22 mouse cellular contexts compared by ENCODE assay signal in the genomic region with DNA sequence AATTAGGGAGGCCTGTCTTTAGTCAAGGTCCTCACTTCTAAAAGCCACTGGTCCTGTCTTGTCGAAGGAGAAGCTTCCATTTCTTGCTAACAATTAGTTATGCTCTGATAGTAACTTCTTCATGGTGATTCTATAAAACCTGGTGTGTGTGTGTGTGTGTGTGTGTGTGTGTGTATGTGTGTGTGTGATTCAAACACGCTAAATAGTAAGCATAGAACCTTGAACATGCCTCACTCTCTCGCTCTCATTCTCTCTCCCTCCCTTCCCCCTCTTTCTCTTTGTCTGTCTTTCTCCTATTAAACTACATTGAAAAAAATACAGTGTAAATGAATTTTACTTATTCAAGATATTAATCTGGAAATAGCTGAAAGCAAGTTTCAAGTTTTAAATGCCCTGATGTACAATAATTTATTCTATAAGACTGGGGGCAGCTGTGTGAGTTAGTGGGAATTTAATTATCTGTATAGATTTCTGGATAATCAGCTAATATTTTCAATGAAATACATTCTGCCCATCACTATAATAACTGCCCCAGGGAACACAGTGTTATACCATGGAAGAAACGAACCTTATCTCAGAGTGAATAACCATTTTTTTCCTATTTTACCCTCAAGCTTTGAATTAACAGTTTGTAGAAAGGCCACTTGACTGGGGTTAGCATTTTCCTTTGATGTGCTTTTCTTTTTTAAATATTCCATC.
DNase-seq lines count a peak whose midpoint lies in the region; ATAC-seq and TF ChIP-seq lines count a peak whose summit lies in the region.
"Had no signal": no experiment of that assay in that cellular context is flagged by ENCODE, and none has a peak within 500 bp of the region (broad histone marks: within the 10 kb centered on the region; RNA-seq: fewer than 3 reads in every experiment).

No protein-coding gene starts in this region.

- DNase-seq in midbrain, postnatal 0 days (ENCODE audit: low spot score), result no peak
- DNase-seq in layer of hippocampus, adult 2 months (ENCODE audit: low spot score in 2 of 2), result no peak
- DNase-seq: adrenal gland, postnatal 10 days; adrenal gland, postnatal 36 days; B cell, adult 2 months; cerebellum, adult 18-20 months; cerebellum, adult 9-10 months; cerebellum, postnatal 14 days; gastrocnemius, postnatal 10 days; heart, adult 11 months had no signal

- no peak overlapping the region for H3K4me2 ChIP-seq in hindbrain, embryonic 12.5 days (replicated peaks)
- H3K4me2 ChIP-seq in hindbrain, embryonic 16.5 days (ENCODE audit: low read length), result no peak overlapping the region
- H3K4me2 ChIP-seq in midbrain, embryonic 13.5 days (replicated peaks), result no peak overlapping the region
- H3K4me2 ChIP-seq in midbrain, postnatal 0 days (ENCODE audit: low read depth, low read length, poor library complexity, severe bottlenecking), result no peak overlapping the region
- no peak overlapping the region for H3K4me2 ChIP-seq in midbrain, embryonic 15.5 days
- H3K4me2 ChIP-seq: forebrain, embryonic 13.5 days; heart, embryonic 11.5 days; intestine, embryonic 15.5 days had no signal

- peak; percentile 64 for ATAC-seq in hindbrain, embryonic 12.5 days (ENCODE audit: low FRiP score)
- ATAC-seq in hindbrain, embryonic 16.5 days, result no peak
- no peak for ATAC-seq in midbrain, embryonic 13.5 days
- ATAC-seq in midbrain, postnatal 0 days (ENCODE audit: low FRiP score), result no peak
- ATAC-seq in midbrain, embryonic 15.5 days (replicated peaks), result peak; percentile 72
- ATAC-seq: forebrain, embryonic 13.5 days; forebrain, embryonic 16.5 days; intestine, embryonic 15.5 days; Patski had no signal

- no peaks in the 10 kb centered on the region for H3K27me3 ChIP-seq in hindbrain, embryonic 12.5 days
- no peaks in the 10 kb centered on the region for H3K27me3 ChIP-seq in hindbrain, embryonic 16.5 days (replicated peaks; ENCODE audit: control insufficient read depth, insufficient read depth, low read length)
- H3K27me3 ChIP-seq in midbrain, embryonic 13.5 days, result no peaks in the 10 kb centered on the region
- no peaks in the 10 kb centered on the region for H3K27me3 ChIP-seq in midbrain, postnatal 0 days (ENCODE audit: insufficient read depth, low read length)
- H3K27me3 ChIP-seq in midbrain, embryonic 15.5 days (replicated peaks), result no peaks in the 10 kb centered on the region
- H3K27me3 ChIP-seq: CH12.LX; forebrain, embryonic 13.5 days; intestine, embryonic 15.5 days had no signal

- 51% methylated on average over 4 of the region's 4 CpGs for WGBS in hindbrain, embryonic 12.5 days
- 52% methylated on average over 4 of the region's 4 CpGs for WGBS in hindbrain, embryonic 16.5 days
- 58% methylated on average over 4 of the region's 4 CpGs for WGBS in midbrain, embryonic 13.5 days
- WGBS in midbrain, postnatal 0 days, result 48% methylated on average over 4 of the region's 4 CpGs
- 55% methylated on average over 4 of the region's 4 CpGs for WGBS in midbrain, embryonic 15.5 days

- H3K4me1 ChIP-seq in hindbrain, embryonic 12.5 days, result 0 out of 2 replicates have a peak, but pooled peaks cover 2% of the 10 kb centered on the region
- no peaks in the 10 kb centered on the region for H3K4me1 ChIP-seq in hindbrain, embryonic 16.5 days (ENCODE audit: control insufficient read depth, insufficient read depth, low read depth, low read length)
- H3K4me1 ChIP-seq in midbrain, embryonic 13.5 days (replicated peaks), result peaks cover 4% of the 10 kb centered on the region; the same call in 1 of the 2 replicates
- H3K4me1 ChIP-seq in midbrain, postnatal 0 days (ENCODE audit: insufficient read depth, low read length), result no peaks in the 10 kb centered on the region
- H3K4me1 ChIP-seq in midbrain, embryonic 15.5 days, result no peaks in the 10 kb centered on the region
- H3K4me1 ChIP-seq: forebrain, embryonic 10.5 days; intestine, embryonic 15.5 days had no signal

- no peak overlapping the region for H3K4me3 ChIP-seq in hindbrain, embryonic 12.5 days
- no peak overlapping the region for H3K4me3 ChIP-seq in hindbrain, embryonic 16.5 days (ENCODE audit: low read length)
- H3K4me3 ChIP-seq in midbrain, embryonic 13.5 days (replicated peaks), result no peak overlapping the region
- H3K4me3 ChIP-seq in midbrain, postnatal 0 days (ENCODE audit: low read depth, low read length), result no peak overlapping the region
- H3K4me3 ChIP-seq in midbrain, embryonic 15.5 days, result no peak overlapping the region
- no peak overlapping the region for H3K4me3 ChIP-seq in layer of hippocampus, adult 2 months
- H3K4me3 ChIP-seq: forebrain, embryonic 10.5 days; forebrain, embryonic 13.5 days; intestine, embryonic 15.5 days had no signal

- no peak overlapping the region for H3K9ac ChIP-seq in hindbrain, embryonic 12.5 days
- no peak overlapping the region for H3K9ac ChIP-seq in hindbrain, embryonic 16.5 days (ENCODE audit: low read depth, low read length)
- H3K9ac ChIP-seq in midbrain, embryonic 13.5 days (replicated peaks), result no peak overlapping the region
- no peak overlapping the region for H3K9ac ChIP-seq in midbrain, postnatal 0 days (replicated peaks; ENCODE audit: low read length, poor library complexity, severe bottlenecking)
- H3K9ac ChIP-seq in midbrain, embryonic 15.5 days, result no peak overlapping the region
- H3K9ac ChIP-seq: forebrain, embryonic 13.5 days; intestine, embryonic 15.5 days had no signal

- no peak for TF ChIP-seq CTCF in midbrain, postnatal 0 days (IDR thresholded peaks at IDR 0.05)
- no peak for TF ChIP-seq CTCF in layer of hippocampus, adult 2 months (conservative IDR thresholded peaks at IDR 0.05)

- H3K9me3 ChIP-seq in hindbrain, embryonic 12.5 days (replicated peaks), result no peaks in the 10 kb centered on the region
- no peaks in the 10 kb centered on the region for H3K9me3 ChIP-seq in hindbrain, embryonic 16.5 days (ENCODE audit: control insufficient read depth, low read length)
- H3K9me3 ChIP-seq in midbrain, embryonic 13.5 days, result no peaks in the 10 kb centered on the region
- H3K9me3 ChIP-seq in midbrain, postnatal 0 days (ENCODE audit: low read length), result no peaks in the 10 kb centered on the region
- no peaks in the 10 kb centered on the region for H3K9me3 ChIP-seq in midbrain, embryonic 15.5 days
- H3K9me3 ChIP-seq: forebrain, embryonic 10.5 days; forebrain, embryonic 13.5 days; G1E; intestine, embryonic 15.5 days had no signal

- H3K27ac ChIP-seq in hindbrain, embryonic 12.5 days, result peak overlapping the region; percentile 62; the same call in 1 of the 2 replicates
- H3K27ac ChIP-seq in hindbrain, embryonic 16.5 days (ENCODE audit: low read depth, low read length), result no peak overlapping the region
- peak overlapping the region; percentile 26; the same call in 1 of the 2 replicates for H3K27ac ChIP-seq in midbrain, embryonic 13.5 days
- H3K27ac ChIP-seq in midbrain, postnatal 0 days (ENCODE audit: low read depth, low read length), result no peak overlapping the region
- H3K27ac ChIP-seq in midbrain, embryonic 15.5 days, result no peak overlapping the region
- no peak overlapping the region for H3K27ac ChIP-seq in layer of hippocampus, adult 2 months
- H3K27ac ChIP-seq: forebrain, embryonic 10.5 days; forebrain, embryonic 13.5 days; intestine, embryonic 15.5 days had no signal

- no peaks in the 10 kb centered on the region for H3K36me3 ChIP-seq in hindbrain, embryonic 12.5 days
- no peaks in the 10 kb centered on the region for H3K36me3 ChIP-seq in hindbrain, embryonic 16.5 days (ENCODE audit: control insufficient read depth, insufficient read depth, low read length)
- no peaks in the 10 kb centered on the region for H3K36me3 ChIP-seq in midbrain, embryonic 13.5 days
- H3K36me3 ChIP-seq in midbrain, postnatal 0 days (ENCODE audit: insufficient read depth, low read length), result no peaks in the 10 kb centered on the region
- H3K36me3 ChIP-seq in midbrain, embryonic 15.5 days (replicated peaks), result no peaks in the 10 kb centered on the region
- H3K36me3 ChIP-seq: forebrain, embryonic 10.5 days; G1E; intestine, embryonic 15.5 days had no signal

Comparison
In these comparisons a context has a peak if more than half of its experiments do, and no peak if none do; other contexts are left out.
1. ATAC-seq: peak in hindbrain, embryonic 12.5 days (single experiment) and midbrain, embryonic 15.5 days (single experiment); none in hindbrain, embryonic 16.5 days (single experiment), midbrain, embryonic 13.5 days (single experiment) and midbrain, postnatal 0 days (single experiment).
2. H3K27ac ChIP-seq: peak in hindbrain, embryonic 12.5 days (single experiment) and midbrain, embryonic 13.5 days (single experiment); none in hindbrain, embryonic 16.5 days (single experiment), midbrain, postnatal 0 days (single experiment), midbrain, embryonic 15.5 days (single experiment) and layer of hippocampus, adult 2 months (single experiment).